Mouse (Mus musculus) c-Kit-positive CD71-positive TER-119-positive erythroid progenitor cells, embryonic 14.5 days (primary cell): ENCODE measurements around the gene Cldn7.
"Not testable (repeated sequence)": the region's sequence is repeated elsewhere in the genome, so short reads cannot be mapped to it uniquely, and the experiment has no call there.

Experiments
- DNase-seq: peaks from one replicate; pipeline ENCODE4 v3.0.0-alpha.2; 2013; ENCODE audit warnings: low spot score

Gene Cldn7

DNA sequence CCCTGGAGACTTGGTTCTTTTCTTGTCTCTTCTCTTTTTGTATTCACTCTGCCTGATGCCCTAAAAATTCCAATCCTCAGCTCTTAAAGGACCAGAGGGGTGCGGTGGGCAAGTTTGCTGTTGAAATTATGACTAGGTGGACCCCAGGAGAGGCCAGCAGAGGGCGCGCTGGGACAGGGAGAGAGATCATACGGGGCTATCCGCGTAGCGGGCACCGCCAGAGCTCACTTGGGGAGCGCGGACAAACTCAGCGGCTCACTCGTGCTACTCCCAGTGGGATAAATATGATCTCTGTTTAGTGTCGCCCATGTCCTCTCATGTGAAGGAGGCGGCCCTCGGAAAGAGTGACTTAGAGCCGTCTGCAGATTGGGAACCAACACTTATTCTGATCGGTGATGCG is 30.4 kb upstream of the Cldn7 start:
- peak; percentile 91 for DNase-seq

DNA sequence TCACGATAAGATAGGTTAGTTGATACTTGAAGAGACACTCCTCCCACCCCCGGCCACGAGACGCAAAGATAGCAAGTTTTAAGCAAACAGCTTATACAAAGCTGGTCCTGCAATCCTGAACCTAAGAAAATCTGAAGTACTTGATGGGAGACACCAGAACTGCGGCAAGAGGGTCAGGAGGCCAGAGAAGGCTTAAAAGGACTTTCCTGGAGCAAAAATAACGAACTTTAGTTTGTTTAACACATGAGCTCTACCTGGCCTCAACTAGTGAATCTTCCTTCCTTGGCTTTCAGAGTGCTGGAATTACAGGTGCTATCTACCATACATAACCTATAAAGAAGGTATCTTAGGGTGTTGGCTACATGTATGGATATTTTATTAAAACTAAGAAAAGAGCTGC is 29.9 kb upstream of the Cldn7 start:
- no peak for DNase-seq

DNA sequence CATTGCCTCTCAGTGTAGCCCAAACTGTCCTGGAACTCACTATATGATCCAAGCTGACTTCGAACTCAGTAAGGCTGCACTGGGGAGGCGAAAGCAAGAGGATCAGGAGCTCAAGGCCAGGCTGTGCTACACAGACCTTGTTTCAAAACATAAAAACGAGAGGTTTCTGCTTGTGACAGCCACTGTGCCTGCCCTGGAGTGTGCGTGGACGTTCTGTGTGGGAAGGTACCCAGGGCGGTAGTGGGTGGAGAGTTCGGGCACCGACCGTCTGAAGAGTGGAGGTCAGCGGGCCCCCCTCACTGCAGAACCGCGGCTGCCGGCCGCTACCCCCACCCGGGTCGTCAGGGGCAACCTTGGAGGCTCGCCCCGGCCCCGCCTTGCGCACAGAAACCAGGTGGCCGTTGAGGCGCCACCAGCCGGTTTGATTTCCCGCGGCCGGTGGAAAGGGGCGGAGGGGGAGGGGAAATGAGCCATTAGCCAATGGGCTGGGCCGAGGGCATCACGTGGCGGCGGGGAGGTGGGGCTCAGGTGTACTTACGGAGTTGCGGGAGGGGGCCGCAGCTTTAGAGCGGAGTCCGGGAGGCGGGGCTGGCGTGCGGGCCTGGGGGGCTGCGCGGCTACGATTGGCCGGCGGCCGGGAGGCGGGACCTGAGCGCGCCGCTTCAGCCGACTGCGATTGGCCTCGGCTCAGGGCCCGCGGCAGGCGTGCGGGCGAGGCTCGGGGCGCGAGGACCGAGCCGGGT is 29.3 kb upstream of the Cldn7 start, which contains the start of gene Ybx2:
Gene Ybx2 (plus strand): TSS at position 660 of the 743 bp plus-strand sequence.
- peak; percentile 43 for DNase-seq

DNA sequence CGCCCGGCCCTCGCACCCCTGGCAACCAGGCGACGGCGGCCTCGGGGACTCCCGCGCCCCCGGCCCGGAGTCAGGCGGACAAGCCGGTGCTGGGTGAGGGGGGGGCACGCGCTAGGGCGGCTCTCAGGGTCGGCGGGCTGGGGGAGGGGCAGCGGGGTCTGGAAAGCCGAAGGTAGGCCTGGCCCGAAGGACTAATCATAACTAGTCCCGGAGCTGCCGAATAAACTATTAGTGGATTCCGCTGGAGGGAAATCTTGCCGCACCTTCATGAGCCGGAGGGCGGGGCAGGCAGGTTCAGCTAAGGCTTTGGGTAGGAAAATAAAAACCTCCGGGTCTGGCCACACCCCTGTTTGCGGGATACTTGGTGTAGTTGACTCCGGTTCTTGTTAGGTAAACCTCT is 28.4 kb upstream of the Cldn7 start:
- no peak for DNase-seq

DNA sequence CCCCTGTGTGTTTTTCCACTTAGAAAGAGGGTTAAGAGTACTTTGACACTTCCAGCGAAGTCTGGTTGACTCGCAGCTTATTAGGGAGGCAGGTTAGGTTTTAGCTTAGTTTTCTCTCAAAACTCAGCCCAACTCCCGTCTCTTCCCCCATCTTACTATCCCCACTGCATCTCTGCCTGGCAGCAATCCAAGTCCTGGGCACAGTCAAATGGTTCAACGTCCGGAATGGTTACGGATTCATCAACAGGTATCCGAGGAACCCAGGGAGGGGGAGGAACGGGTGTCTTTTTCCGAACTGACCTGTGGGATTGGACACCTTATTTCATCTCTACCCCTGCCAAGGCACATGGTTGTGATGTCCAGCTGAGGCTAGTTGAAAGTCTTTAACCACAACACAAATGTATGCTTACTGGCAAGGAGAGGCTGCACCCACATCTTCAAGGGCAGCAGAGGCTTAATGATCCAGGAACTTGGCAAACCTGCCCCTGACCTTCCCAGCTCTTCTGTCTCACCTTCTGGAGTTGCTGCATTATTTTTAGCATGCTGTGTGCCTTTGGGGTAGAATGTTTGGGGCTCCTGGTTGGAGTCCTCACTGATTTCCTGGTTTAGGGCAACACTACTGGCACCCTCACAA is 27.7 kb upstream of the Cldn7 start:
- no peak for DNase-seq

DNA sequence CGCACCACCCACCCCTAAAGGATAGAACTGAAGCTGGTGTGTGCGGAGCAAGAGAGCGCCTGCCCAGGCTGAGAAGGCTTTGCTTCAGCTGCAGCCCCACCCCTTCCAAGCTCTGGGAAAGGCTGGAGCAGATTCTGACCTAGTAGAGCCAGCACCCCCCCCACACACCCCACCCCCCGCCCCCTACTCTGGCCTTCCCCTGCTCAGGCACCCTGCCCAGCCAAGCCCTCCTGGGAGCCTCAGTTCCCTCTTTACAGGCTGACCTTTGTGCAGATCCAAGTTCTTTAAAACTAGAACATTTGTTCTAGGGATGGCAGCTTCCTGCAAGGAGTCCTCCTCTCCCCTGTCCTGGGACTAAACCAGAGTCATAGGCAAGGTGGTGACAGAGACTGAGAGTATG is 27.2 kb upstream of the Cldn7 start:
- DNase-seq, result no peak

DNA sequence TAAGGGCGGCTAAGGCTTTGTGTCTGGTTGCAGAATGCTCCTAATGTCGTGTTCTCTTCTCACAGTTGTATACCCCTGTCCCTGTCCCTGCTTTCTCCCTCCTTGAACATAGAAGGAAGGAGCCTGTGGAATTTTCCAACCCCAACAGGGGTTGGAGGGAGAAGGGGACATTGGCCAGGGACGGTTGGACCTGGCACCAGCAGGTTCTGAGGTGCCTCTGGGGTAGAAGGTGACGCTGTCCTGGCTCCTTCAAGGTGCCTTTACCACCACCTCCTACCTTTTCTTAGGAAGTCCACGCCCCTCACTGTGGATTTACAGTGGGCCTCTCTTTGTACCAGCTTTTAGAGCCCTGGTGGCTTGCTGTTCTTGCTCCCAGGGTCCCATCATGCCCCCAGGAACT is 26.7 kb upstream of the Cldn7 start:
- no peak for DNase-seq

DNA sequence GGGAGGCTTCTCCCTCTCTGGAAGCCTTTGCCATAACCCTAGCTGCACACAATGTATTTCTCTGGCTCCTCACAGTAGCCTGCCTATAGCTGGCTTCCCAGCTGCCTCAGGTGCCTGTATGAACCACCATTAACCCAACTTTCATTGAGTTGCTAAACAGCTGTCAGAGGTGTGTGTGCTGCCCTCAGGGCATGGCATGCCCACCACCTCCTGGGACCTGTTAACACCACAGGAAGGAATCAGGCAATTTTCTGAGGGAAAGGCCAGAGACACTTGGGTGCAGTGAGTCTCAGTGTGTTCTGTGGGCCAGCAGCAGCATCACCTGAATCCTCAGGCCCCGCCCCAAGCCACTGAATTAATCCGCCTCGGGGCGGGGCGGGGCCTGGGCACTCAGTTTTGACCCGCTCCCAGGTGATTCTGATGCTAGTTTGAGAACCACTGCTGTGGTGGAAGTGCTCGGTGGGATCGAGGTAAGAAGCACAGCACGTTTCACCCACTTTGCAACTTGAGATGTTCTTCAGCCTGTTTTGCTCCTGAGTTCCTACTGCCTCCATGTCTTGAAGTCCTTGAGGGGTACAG is 26.1 kb upstream of the Cldn7 start:
- DNase-seq, result no peak

DNA sequence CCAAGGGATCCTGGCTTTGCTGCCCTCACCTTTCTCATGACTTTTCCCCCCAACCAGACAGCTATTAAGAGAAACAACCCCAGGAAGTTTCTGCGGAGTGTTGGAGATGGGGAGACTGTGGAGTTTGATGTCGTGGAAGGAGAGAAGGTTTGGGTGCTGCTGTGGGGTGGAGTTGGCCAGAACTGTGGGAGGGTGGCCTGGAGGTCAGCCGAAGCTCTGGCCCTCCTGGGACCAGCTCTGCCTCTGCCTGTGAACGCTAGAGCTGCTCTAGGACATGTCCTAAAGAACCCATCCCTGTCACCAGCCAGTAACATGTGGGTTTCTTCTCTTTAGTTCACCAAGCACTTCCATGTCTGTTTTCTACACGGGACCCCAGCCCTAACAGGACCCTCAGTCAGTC is 25.4 kb upstream of the Cldn7 start:
- DNase-seq, result no peak

DNA sequence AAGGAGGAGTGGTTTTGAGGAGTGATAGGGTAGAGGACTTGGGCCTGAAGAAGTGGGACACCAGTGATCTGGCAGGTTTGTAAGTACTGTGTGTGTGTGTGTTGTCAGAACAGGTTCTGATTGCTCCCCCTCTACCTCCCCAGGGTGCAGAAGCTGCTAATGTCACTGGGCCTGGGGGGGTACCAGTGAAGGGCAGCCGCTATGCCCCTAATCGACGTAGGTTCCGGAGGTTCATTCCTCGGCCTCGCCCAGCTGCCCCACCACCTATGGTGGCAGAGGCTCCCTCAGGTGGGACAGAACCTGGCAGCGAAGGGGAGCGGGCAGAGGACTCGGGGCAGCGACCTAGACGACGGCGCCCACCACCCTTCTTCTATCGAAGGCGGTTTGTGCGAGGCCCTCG is 24.8 kb upstream of the Cldn7 start:
- no peak for DNase-seq

DNA sequence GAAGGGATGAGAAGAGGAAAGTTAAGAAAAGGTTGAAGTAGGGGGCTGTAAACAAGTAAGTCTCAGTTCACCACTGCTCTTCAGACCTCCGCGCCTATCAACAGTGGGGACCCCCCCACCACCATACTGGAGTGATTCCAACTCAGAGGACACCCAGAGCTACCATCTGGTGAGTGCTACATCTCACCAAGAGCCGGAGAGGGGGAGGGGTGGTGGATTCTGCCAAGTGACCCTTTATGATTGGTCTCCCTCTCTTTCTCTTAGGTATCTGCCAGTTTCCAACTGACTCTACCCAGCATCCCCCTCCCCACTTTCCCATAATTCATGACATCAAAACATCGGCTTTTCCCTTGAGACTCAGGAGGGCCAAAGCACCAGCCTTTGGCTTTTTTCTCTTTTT is 23.6 kb upstream of the Cldn7 start:
- no peak for DNase-seq

DNA sequence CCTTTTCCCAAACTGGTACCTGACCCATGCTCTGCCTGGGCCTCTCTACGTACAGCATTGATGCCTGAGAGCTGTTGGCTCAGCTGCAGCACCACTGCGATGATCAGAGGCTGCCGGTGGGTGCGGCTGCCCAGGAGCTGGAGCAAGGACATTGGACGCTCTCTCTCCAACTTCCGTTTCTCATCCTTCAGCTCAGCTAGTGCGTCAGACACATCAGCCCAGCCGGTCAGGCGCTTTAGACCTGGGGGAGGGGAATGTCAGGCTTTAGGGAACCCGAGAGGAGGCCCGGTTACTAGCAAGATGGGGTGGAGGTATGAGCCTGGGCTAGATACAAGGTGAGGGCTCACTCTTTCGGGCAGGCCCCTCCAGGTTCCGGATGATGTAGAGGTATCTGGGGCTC is 19.4 kb upstream of the Cldn7 start:
- no peak for DNase-seq

DNA sequence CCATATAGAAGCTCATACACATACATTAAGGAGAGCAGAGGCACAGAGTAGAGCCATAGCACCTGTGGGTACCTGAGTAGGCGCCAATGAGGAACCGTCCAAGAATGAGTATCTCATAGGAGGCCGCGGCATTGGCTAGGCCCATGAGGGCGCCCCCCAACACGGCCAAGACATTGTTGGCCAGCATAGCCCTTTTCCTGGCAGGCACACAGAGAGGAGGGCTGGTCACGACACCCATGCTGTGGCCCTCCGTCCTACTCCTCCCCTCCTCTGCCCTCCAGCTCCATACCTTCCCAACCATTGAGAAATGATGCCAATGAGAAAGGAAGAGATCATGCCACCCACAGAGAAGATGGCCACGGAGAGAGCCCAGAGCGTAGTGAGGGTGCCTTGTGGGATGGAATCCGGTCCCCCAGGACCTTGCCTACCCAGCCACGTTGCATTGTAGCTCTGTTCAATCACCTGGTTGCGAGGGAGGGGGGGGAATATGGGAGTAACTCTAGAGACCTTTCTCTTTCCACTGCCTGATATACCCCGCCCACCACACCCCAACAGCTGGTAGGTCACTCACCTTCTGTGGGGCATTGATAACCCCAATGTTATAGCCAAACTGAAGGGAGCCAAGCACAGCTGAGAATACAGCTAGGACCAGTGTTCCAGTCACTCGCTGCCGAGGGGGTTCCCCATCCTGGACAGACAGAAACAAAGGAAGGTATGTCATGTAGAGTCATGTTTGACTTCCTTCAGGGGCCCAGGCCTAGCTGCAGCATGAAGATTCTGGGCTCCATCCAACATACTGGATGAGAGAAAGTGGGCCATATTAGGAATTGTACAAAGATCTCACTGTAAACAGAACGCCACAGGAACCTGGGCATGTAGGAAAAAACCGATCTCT is 18.3 kb upstream of the Cldn7 start:
- DNase-seq, result peak; percentile 86

DNA sequence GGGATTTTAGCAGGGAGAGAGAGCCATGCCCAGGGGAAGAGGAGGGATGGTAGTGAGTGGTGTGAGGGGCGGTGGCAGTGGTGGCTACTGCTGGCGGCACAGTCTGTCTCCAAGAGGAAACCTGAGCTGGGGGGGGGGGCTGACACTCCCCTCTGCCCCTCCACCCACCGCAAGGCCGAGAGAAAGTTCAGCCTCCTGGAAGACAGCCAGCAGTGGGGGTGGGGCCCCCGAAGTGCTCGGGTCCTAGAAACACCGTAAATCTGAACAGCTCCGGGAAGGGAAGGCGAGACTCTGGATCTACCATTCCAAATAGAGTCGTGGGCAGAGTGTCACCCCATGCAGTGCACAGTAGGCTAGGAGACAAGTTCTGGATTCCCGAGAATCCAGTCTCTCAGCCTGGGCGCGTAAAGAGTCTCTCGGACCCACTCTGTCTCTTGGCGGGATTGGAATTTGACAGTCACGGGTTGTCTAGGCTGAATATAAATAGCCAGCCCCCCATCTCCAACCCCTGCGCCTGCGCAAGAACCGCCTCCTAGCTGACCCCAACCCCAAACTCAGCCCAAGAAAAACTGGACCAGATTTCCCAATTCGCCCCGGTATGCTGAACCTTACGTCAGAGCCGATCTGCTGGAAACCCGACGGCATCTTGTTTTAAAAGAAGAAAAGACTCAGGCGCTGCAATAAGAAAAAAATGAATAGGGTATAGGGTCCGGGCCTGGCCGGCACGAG is 17.1 kb upstream of the Cldn7 start:
- DNase-seq, result peak; percentile 33

DNA sequence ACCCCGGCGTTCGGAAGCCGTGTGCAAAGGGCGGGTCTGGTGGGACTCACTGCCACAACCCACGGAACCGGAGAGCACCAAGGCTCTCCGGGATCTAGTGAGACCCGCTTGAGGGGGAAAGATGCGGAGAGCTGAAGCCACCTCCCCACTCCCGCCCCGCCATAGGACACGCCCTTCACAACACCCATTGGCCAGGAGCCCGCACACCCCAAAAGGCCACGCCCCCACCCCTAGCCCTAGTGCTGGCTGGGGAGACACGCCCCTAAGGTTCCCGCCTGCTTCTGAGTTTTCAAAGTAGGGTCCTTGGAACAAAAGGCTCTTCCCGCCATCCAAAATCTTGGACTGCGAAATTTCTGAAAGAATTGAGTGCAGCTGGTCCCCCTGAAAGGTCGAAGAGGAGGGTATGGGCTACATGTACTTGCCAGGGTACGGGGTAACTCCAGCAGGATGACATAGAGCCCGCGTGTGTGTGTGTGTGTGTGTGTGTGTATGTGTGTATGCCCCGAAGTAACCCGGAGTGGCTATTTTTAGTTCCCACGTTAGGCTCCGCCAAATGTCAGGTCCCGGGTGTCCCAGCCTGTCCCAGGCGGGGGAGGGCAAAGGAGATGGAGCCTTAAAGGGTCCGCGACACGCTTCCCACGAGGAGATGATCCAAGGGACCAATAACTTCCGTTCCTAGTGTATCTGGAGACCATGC is 16.4 kb upstream of the Cldn7 start, which contains the start of gene Slc2a4:
Gene Slc2a4 (minus strand): TSS at position 123 of the 697 bp plus-strand sequence.
- DNase-seq, result peak; percentile 96

DNA sequence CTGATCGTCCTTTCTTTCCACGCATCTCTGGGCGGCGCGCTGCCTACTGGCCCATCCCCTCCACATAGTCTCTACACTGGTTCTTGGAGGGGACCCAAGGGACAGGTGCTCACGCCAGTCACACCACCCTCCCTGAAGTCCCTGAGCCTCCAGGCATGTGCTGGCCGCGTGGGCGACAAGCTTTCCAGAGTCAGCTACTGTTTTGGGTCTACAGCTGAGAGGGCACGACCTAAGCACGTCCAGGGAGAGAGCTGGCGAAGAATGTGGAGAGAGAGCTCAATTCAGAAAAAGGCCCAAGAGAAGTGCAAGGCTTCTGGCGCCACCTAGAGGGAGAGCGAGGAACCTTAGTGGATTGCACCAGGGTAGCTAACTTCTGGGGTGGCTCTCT is 15.8 kb upstream of the Cldn7 start:
- peak; percentile 91 for DNase-seq

DNA sequence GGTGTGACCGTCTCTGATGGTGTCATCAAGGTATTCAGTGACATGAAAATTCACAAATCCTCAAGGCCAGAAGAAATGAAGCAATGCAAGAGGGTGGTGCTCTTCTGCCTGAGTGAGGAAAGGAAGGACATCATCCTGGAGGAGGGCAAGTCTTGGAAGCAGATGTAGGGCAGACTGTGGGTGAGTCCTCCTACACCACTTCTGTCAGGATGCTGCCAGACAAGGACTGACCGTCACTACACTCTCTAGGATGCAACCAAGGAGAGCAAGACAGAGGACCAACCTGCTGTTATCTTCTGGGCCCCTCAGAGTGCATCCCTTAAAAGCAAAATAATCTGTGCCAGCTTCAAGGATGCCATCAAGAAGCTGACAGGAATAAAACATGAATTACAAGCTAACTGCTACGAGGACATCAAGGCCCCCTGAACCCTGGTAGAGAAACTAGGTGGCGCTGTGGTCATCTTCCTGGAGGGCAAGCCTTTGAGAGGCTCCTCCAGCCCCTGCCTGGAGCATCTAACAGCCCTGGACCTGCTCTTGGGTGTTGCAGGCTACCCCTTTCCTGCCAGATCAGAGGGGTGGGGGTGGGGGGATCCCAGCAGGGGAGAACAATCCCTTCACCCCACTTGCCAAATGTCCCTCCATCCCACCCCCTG is 13.6 kb upstream of the Cldn7 start:
- no peak for DNase-seq

DNA sequence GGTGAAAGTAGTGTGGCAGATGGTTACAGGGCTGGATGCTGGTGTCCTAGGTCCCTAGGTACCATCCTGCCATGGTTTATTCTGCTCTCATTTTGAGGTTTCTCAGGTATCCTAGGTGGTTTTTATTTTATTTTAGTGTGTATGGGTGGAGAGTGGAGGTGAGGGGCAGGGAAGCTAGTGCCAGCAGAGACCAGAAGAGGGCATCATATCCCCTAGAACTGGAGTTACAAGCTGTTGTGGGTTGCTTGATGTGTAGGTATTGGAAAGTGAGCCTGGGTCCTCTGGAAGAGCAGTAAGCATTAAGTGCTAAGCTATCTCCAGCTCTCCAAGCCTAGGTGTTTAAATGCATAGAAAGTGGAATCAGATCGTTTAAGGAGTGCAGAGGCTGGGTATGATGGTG is 12.3 kb upstream of the Cldn7 start:
- no peak for DNase-seq

DNA sequence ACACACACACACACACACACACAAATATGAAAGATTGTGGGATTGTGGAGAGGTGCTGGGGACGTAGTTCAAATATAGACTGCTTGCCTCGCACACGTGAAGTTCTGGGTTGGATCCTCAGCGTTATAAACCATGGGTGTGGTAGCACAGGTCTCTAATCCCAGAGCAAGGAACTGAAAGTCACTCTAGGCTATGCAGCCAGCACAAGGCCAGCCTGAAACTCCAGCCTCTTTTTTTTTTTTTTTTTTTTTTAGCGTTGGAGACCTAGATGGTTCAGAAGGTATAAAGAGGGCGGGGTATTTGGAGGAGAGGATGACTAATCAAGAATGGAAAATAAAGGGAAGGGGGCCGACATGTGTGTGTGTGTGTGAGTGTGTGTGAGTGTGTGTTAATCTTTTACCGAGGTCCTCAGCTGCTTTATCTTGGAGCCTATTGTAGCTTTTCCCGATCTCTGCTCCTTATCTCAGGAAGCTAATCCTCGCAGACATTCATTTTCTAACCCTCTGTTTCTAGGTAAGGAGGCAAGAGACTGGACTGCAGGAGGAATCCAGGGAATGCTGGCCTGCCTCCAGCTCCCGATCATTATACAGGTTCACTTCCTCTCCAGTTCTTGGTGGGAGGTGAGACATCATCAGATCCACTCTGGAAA is 11.2 kb upstream of the Cldn7 start:
- DNase-seq, result no peak

DNA sequence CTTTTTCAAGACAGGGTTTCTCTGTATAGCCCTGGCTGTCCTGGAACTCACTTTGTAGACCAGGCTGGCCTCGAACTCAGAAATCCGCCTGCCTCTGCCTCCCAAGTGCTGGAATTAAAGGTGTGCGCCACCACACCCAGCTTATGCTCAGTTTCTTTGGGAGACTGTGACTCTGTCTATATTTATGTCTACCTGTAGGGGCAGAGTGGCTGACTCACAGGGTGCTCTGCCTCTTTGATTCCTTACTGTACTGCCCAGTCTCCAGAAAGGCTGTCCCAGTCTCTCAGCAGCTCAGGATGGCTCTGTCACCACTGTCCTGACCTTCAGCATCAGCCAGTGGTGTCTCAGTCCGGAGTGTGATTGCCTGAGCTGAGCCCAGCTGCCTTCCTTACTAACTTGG is 9.0 kb upstream of the Cldn7 start:
- not testable (repeated sequence) for DNase-seq
